Mouse (Mus musculus) cerebellum, adult 11-12 months (tissue): ENCODE measurements around the gene Slc44a2.

Source experiments
- DNase-seq: peaks from one replicate; pipeline ENCODE4 v3.0.0; 2022

Gene Slc44a2

GRCm38 (mm10) chr9:21334747-21335146 is 14.2 kb downstream of the Slc44a2 start:
- DNase-seq, result no peak

DNA sequence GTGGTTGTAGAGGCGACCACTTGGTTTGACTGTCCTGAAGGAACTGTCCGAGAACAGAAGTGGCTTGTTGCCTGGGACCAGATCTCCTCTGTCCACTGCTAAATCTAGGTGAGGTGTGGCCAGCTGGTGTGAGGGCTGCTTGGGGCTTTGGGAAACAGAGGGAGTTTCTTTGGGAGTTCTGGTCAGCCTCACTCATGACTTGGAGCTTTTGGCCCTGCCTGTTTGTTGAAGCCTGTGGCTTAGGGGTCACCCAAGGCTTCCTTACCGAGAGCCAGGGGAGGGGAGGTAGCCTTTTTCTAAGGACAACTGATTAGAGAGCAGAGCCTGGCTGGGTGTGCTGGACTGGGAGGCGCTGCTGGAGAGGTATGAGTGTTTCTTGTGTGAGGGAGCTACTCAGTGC is 14.9 kb downstream of the Slc44a2 start:
- DNase-seq, result no peak

- no peak for DNase-seq
These were observed 16.0 kb downstream of the Slc44a2 start for GRCm38 (mm10) chr9:21336491-21336890.

DNA sequence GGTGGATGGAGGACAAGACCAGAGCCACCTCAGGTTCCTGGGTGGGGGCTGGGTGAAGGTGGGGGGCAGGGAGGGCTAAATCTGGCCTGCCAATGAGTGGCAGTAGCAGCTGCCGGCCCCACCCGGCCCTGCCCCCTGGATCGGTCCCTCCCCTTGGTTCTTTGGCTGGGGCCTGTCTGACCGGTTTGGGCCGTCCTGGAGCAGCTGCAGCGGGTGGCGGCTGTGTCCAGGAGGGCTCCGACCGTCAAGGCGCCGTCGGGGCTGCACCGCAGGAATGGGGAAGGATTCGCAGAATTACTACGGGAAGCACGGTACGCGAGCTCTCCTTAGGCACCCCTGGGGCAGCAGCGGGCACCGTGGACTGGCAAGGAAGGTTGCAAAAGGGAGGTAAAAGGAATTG is 17.2 kb downstream of the Slc44a2 start:
- DNase-seq, result no peak

- no peak for DNase-seq
These were observed 19.9 kb downstream of the Slc44a2 start for GRCm38 (mm10) chr9:21340411-21340810.

DNA sequence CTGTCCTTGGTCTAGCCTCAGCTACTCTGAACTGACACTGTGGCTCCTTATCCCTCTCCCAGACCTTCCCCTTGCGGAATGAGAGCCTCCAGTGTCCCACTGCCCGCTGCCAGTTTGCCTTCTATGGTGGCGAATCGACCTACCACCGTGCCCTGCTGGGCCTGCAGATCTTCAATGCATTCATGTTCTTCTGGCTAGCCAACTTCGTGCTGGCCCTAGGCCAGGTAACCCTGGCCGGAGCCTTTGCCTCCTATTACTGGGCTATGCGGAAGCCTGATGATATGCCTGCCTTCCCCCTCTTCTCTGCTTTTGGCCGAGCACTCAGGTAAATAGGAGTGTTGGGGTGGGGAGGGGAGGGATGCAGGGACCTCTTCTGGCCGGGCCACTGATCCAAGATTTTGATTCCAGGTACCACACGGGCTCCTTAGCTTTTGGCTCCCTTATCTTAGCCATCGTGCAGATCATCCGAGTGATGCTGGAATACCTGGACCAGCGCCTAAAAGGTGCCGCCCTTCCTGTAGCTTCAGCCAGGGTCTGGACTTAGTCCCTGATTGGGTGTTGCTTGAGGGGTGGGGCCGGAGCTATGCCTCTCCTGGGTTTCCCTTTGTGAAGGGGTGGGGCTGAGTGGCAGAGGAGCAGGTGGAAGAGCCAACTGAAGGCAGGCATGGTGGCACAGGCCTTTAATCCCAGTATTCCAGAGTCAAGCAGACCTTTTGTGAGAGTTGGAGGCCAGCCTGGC is 26.3 kb downstream of the Slc44a2 start:
- peak; percentile 65 for DNase-seq

GRCm38 (mm10) chr9:21348152-21348551 is 27.7 kb downstream of the Slc44a2 start:
- no peak for DNase-seq

- DNase-seq, result no peak
These were observed 30.7 kb downstream of the Slc44a2 start for GRCm38 (mm10) chr9:21351178-21351577.

- DNase-seq, result no peak
These were observed 31.3 kb downstream of the Slc44a2 start for GRCm38 (mm10) chr9:21351702-21352377.

GRCm38 (mm10) chr9:21352463-21353372 is 32.2 kb downstream of the Slc44a2 start:
- no peak for DNase-seq

DNA sequence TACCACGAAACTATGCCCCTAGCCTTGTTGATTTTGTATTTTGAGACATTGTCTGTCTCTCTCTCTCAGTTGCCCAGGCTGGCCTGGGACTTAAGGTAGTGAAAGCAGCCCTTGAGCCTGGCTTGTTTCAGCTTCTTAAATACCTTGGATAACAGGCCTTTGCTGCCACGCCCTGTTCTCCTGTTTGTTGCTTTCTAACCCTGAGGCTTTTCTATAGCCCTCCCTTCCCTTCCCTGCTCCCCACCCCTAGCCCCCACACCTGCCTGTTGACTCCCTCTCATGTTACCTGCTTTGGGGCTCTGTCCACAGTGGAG is 32.8 kb downstream of the Slc44a2 start:
- no peak for DNase-seq

- no peak for DNase-seq
These were observed 34.3 kb downstream of the Slc44a2 start for GRCm38 (mm10) chr9:21354796-21355195.

GRCm38 (mm10) chr9:21356981-21357718 is 36.7 kb downstream of the Slc44a2 start:
- DNase-seq, result peak; percentile 60

GRCm38 (mm10) chr9:21366541-21367220 is 46.2 kb downstream of the Slc44a2 start:
- DNase-seq, result peak; percentile 75

DNA sequence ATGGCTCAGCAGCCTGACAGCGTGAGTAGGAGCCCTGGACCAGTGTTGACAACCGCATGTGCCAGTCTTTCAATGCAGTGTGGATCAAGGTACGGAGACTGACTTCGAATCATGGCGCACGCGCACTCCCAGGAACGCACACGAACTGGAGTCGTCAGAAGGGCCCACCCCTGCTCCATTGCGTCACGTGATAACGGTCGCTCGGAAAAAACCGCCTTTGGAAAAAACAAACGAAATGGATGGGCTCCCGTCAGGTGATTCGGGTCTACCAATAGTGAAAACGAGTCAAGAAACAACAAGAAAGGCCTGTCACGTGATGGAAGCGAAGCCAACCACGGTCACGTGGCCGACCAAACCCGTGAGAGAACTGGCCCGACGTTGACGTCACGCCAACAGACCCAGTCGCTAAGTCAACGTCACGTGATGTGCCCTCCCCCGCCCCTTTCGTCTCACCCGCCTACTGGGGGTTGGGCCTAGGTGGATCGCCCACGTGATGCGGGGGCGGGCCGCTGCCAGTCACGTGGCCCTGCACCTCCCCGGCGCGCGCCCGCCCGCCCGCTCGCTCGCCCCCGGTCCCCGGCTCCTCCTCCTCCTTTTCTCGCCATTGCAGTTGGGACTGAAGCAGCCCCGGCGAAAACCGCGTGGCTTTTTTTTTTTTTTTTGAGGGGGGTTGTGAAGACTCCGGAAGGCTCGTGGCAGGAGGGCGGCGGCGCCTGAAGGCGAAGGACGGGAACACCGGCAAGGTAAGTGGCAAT is 47.0 kb downstream of the Slc44a2 start, which contains the start of gene Ilf3:
Gene Ilf3, plus strand, starts transcription at position 515 of the 755 bp plus-strand sequence.
- DNase-seq, result peak; percentile 100

GRCm38 (mm10) chr9:21368131-21368584 is 47.7 kb downstream of the Slc44a2 start:
- DNase-seq, result peak; percentile 81

- peak; percentile 44 for DNase-seq
These were observed 48.6 kb downstream of the Slc44a2 start for GRCm38 (mm10) chr9:21369080-21369479.

DNA sequence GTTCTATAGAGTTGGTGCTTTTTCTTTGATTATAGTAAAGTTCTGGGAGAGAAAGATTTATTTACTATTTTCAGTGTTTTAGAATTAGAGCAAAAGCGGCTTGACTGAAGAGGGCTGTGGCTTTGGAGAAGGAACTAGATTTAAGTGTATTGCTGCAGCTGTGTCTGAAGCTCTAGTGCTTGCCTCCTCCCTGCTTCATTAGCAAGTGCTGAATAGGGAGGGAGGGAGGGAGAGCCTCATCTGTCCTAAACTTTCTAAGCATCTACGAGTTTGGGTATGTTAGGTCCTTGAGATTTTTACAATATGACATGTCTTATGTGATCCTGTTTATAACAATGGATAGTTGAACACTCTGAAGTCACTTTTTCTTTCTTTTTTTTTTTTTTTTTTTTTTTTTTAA is 50.4 kb downstream of the Slc44a2 start:
- no peak for DNase-seq

DNA sequence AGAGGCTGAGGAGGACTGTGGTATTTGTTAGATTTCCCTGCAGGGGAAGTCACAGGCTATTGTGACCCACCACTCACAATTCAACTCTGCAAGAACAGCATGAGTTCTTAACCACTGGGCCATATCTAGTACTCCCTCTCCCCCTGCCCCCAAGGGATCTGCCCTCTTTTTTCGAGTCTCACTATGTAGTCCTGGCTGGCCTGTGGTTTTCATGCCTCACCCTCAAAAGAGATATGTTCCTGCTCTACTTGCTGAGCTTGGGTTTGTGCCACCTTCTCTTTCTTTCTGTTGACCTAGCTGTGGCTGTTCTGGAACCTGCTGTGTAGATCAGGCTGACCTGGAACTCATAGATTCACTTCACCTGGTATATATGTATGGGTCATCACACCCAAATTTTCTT is 52.0 kb downstream of the Slc44a2 start:
- DNase-seq, result no peak

DNA sequence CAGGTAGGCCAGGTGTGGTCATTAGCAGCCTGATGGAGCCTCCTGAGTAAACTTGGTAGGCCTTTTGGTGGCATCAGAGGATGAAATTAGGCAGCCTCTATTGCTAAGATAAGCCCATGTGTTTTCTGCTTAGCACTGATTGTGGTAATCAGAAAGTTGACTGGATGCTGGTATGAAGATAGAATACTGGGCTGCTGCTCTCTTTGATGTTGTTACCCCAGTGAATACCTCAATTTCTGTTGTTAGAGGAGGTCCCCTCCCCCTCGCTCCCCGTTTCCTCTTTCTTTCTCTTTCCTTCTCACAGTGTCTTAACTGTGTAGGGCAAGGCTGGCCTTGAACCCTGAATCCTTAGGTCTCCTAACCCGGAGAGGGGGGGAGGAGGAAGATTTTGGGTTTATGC is 58.7 kb downstream of the Slc44a2 start:
- no peak for DNase-seq

DNA sequence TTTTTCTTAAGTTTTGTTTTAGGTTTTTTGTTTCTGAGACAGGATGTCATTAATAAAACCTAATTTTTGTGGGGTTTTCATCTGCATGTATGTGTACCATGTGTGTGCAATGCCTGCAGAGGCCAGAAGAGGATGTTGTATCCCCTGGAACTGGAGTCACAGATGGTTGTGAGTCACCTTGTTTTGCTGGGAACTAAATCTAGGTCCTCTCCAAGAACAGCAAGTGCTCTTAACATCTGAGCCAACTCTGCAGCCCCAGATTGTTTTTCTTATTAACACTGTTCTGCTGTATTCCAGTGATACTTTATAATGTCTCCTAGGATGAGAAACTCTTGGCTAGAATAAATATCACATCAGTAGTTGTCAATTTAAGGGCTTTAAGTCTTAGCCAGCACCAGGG is 60.4 kb downstream of the Slc44a2 start:
- no peak for DNase-seq
